Mouse (Mus musculus): ENCODE data around the gene Incenp. TPM values are rescaled to one million over a fixed set of nuclear protein-coding genes. Genes with fewer than 3 reads are reported as not detected.
"Not testable (repeated sequence)": the region's sequence is repeated elsewhere in the genome, so short reads cannot be mapped to it uniquely, and the experiment has no call there.

The Incenp gene
- polyA plus RNA-seq, 1 experiment from 2014 or later, result 92.6 TPM

DNA sequence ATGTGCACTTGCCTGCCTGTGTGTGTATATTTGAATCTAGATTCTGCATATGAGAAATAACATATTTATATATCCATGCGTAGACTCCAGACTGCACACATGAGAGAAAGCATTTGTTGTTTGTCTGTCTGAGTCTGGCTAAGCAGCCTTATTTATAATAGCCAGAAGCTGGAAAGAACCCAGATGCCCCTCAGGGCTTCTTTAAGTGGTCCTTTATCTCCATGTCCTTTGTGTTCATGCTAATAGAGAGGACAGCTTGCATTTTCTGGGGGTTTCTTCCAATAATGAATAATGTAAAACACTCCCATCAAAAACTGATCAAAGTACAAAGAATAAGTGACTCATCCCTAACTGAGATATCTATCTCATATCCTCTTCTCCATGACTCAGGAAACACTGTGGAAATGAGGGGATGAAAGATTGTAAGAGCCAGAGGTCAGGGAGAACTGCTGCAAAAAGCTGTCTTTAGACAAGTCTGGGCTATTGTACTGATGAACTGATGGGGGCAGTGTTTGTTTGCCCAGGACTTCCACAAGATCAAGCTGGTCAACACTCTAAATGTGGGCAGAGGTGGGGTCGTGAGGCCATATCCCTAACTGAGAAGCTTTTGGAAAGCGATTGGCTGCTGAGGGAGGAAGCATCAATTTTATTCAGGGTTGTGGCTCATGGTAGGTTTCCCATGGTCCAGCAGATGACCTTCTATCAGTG lies 49.8 kb downstream of the Incenp start:
- H3K4me1 ChIP-seq; H3K9ac ChIP-seq; H3K36me3 ChIP-seq; H3K27me3 ChIP-seq (replicated peaks); H3K27ac ChIP-seq; ATAC-seq (ENCODE audit: low FRiP score, low read depth); H3K4me2 ChIP-seq (replicated peaks); H3K4me3 ChIP-seq; H3K9me3 ChIP-seq: not testable (repeated sequence)
- 67% methylated on average over 3 of the region's 3 CpGs for WGBS

DNA sequence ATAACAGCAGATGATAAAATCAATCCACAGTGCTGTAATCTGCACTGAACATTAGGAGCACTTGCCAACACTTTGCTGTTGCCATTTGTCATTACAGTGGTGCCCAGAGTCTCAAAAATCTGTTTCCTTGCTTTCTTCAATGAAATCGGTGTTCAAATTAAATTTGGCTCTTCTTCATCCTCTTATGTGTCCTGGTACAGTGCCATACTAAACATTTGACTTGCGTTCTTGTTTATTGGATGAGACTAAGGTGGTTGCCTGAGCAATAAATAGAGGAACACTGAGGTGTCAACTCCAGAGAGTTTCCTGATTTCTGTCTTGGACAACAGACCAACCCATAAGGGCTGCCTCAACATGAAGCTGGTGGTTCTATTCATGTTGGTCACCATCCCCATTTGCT lies 52.1 kb downstream of the Incenp start, which contains the start of gene Scgb2a2:
Gene Scgb2a2 (plus strand): TSS at position 301 of the 400 bp plus-strand sequence.
- Histone ChIP-seq H3K36me3 (no peaks in the 10 kb centered on the region), H3K4me1 (no peaks in the 10 kb centered on the region), H3K27me3 (replicated peaks) (no peaks in the 10 kb centered on the region), H3K9me3 (no peaks in the 10 kb centered on the region), H3K4me2 (replicated peaks) (no peak within 1 kb of the TSS), H3K9ac (no peak within 1 kb of the TSS), H3K4me3 (no peak within 1 kb of the TSS), H3K27ac (no peak within 1 kb of the TSS)
- WGBS, result 92% methylated on average over 2 of the region's 2 CpGs
- ATAC-seq (ENCODE audit: low FRiP score, low read depth), result no peak

DNA sequence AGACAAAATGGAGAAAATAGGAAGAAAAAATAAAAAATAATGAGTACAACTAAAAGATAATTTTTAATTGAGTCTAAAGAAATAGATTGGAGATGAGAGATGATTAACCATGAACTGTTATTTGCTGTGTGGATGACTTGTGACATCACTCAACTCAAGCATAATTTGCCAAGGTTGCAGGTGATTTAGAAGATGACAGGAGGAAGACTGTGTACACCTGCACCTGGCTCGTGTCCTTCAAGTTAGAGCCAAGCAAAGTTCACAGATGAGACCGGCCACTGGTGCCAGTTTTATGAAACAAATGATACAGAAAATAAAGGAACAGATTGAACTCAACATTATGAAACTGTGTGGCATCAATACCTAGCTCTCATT lies 62.0 kb downstream of the Incenp start:
- no peak overlapping the region for H3K4me2 ChIP-seq (replicated peaks)
- H3K4me3 ChIP-seq, result no peak overlapping the region
- no peaks in the 10 kb centered on the region for H3K27me3 ChIP-seq (replicated peaks)
- 69% methylated on average over 2 of the region's 2 CpGs for WGBS
- H3K9ac ChIP-seq, result no peak overlapping the region
- no peak overlapping the region for H3K27ac ChIP-seq
- ATAC-seq (ENCODE audit: low FRiP score, low read depth), result peak; percentile 88
- H3K36me3 ChIP-seq, result no peaks in the 10 kb centered on the region
- H3K4me1 ChIP-seq, result no peaks in the 10 kb centered on the region
- no peaks in the 10 kb centered on the region for H3K9me3 ChIP-seq

DNA sequence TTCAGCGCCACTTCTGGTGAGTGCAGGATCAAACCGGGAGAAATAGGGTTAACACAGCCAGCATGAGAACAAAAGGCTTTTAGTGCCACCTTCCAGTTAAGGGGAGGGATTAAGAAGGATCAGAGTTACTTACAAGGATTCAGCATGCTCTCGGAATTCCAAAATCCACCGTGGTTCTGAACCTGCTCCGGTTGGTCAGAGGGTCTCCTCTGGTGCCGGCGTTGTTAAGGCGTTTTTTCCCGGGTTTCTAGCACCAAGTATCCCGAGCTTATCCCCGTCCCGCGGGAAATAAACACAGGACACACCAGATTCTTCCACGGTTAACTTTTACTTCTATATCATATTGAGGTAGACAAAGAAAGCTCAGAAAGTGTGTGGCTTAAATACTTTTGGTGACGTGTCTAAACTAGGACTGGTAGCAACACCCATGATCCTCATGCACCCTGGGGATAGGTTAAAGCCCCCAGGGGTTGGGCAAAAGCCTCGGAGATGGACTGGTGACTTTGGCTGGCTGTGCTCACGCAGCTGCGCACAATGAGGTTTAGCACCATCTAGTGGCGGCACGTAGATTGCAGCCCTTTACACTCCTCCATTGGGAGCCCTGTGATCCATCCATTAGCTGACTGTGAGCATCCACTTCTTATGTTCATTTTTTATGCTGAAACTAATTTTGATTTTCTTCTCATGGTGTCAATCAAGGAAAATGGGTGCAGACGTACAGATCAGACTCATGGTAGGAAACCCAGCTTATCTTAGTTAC lies 62.6 kb downstream of the Incenp start:
- not testable (repeated sequence) for H3K4me1 ChIP-seq; H3K9ac ChIP-seq; H3K36me3 ChIP-seq; H3K9me3 ChIP-seq; H3K27ac ChIP-seq; H3K27me3 ChIP-seq (replicated peaks)
- H3K4me2 ChIP-seq (replicated peaks), result peak overlapping the region; percentile 45
- H3K4me3 ChIP-seq, result peak overlapping the region; percentile 25
- ATAC-seq (ENCODE audit: low FRiP score, low read depth), result peak; percentile 97
- WGBS, result 16% methylated on average over 19 of the region's 21 CpGs

Small RNA genes within 50 kb of the gene (microRNA-seq; reads per million reads assigned to microRNA genes)
- gene Gm22369 (not detected), gene Gm24484 (not detected)

Other genes with a start within 250 kb of the Incenp start
- not detected in 2 replicates for gene Scgb2a2, start 52.0 kb downstream of the Incenp start, polyA plus RNA-seq (2016; fragmentation: Nextera tagmentation; extraction: Ambion mirVana)
- 1,314 and 1,378 TPM in 2 replicates for gene Fth1, start 81.0 kb upstream of the Incenp start, polyA plus RNA-seq (2016; fragmentation: Nextera tagmentation; extraction: Ambion mirVana)
- gene Best1, start 102.1 kb upstream of the Incenp start, polyA plus RNA-seq (2016; fragmentation: Nextera tagmentation; extraction: Ambion mirVana), result 1.0 and 1.9 TPM in 2 replicates
- gene Rab3il1, start 102.1 kb upstream of the Incenp start, polyA plus RNA-seq (2016; fragmentation: Nextera tagmentation; extraction: Ambion mirVana), result 26.3 and 29.6 TPM in 2 replicates
- gene Fads3, start 142.0 kb upstream of the Incenp start, polyA plus RNA-seq (2016; fragmentation: Nextera tagmentation; extraction: Ambion mirVana), result 11.4 and 13.3 TPM in 2 replicates
- gene Fads2, start 202.2 kb upstream of the Incenp start, polyA plus RNA-seq (2016; fragmentation: Nextera tagmentation; extraction: Ambion mirVana), result 133 and 135 TPM in 2 replicates

All from neural tube, embryonic 12.5 days (tissue).